Mouse (Mus musculus) gastrocnemius, postnatal 36 days (tissue): ENCODE results near the gene Cbx3. TPM values are rescaled to one million over a fixed set of nuclear protein-coding genes. Genes with fewer than 3 reads are reported as not detected.

Experiments
- DNase-seq, 2 experiments: peaks; one replicate each; pipeline ENCODE4 v3.0.0; 2022
- intact Hi-C: fragments of 180-260 bp; cut with DNase I; formaldehyde crosslinking; loops from one replicate; pipeline ENCODE4 v1.15.1; 2025
- long read RNA-seq, 2 experiments: library from polyadenylated mRNA; stranded (forward); transcript quantifications; one replicate each; pipeline ENCODE4 v2.0.0; 2021
- total RNA-seq, 2 experiments: library from RNA; stranded (reverse); gene quantifications; 2 replicates each; pipeline ENCODE4 v1.2.3; 2021

Cbx3 gene
- total RNA-seq, result 10 to 100 TPM; 34.4 to 43.0 TPM
- long read RNA-seq, experiment 1, transcript Cbx3-201 (6 exons, 1,889 nt), result major isoform, 27 of 33 reads
- long read RNA-seq, experiment 1, partial matches to known transcripts, result 0 of 33 reads
- long read RNA-seq, experiment 1, other reads (novel, unspliced or antisense), result 6 of 33 reads
- long read RNA-seq, experiment 2, transcript Cbx3-201 (6 exons, 1,889 nt), result major isoform, 42 of 48 reads
- long read RNA-seq, experiment 2, partial matches to known transcripts, result 2 of 48 reads
- long read RNA-seq, experiment 2, other reads (novel, unspliced or antisense), result 3 of 48 reads

DNA sequence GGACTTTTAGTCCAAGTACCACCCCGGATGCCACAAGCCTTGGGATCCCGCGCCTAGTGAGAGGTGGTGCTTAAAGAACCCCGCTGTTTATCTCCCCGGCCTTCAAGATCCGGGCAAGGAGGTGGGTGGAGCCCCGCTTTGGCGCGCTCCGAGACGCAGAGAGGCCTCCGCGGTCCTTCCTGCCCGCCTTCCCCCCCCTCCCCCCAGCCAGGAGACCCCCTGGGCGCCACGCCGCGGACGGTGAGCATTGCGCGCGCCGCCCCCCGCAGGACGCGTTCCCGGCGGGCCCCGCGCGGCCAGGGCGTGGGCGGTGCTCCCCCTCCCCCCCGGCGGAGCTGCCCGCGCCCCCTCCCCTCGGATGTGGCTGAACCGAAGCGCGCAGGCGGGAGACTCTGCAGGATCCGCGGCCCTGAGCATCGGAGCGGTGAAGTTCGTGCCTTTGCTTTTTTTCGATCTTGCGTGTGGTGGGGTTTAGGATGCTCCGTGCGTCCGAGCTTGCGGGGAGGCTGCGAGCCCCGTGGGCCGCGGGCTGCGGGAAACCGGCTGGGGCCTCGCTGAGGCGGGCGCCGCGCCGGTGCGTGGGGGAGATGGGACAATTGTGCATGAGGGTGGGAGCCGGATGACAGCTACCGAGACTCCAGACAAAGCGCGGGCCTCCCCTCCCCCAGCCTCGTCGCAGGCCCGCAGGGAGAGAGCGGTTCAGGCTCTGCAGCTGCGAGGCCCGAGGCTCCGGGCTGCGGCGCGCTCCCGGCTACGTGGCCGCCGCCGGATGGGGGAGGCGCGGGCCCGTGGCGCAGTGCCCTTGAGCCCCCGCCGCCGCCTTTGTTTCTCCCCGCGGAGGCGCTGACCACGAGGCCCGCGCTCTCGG, at the start of gene Cbx3:
TSS of gene Cbx3 (plus strand) at position 50 of the 868 bp plus-strand sequence.
- intact Hi-C loops, result no loop called here
- DNase-seq, result peak; percentile 70 to 81

GRCm38 (mm10) chr6:51423466-51424122, 46.6 kb upstream of the Cbx3 start:
- intact Hi-C loops, result no loop called here
- DNase-seq, result no peak

GRCm38 (mm10) chr6:51424537-51424936, 45.6 kb upstream of the Cbx3 start:
- no peak for DNase-seq
- intact Hi-C loops, result no loop called here

- DNase-seq, result peak in 1 of 2 experiments; percentile 8
- intact Hi-C loops, result no loop called here
These were observed 37.4 kb upstream of the Cbx3 start, which contains the start of gene Nfe2l3 for GRCm38 (mm10) chr6:51432535-51433397. Nfe2l3 (plus strand) TSS chr6:51432670.

GRCm38 (mm10) chr6:51434270-51434669, 35.9 kb upstream of the Cbx3 start:
- DNase-seq, result no peak
- intact Hi-C loops, result no loop called here

GRCm38 (mm10) chr6:51437665-51438064, 32.5 kb upstream of the Cbx3 start:
- intact Hi-C loops, result no loop called here
- no peak for DNase-seq

- intact Hi-C loops, result no loop called here
- no peak for DNase-seq
These were observed 31.3 kb upstream of the Cbx3 start for GRCm38 (mm10) chr6:51438826-51439330.

GRCm38 (mm10) chr6:51442191-51442835, 27.8 kb upstream of the Cbx3 start:
- DNase-seq, result no peak
- intact Hi-C loops, result no loop called here

DNA sequence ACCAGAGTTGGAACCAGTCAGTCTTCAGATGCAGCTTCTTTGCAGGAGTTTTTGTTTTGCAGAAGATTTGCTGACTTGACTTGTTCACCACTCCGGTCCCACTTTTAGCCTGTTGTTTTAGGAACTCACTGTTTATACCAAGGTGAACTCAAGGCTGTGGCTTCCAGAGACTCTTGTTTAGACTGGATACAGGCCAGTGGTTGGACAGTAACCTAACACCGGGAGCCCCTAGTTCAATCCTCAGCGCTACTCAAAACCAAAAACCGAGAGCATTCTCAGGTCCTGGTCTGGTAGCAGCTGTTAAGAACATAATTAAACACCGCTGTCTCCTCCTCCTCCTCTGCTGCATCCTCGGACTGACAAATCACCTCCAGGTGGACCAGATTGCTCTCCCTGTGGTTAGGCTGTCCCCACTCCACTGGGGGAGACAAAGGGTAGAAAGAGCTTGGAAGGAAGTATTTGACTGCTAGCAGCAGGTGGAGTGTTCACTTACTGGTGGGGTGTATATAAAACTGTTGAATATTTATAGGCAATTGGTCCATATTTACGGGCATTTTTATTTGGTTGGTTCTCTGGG, 17.1 kb upstream of the Cbx3 start:
- no peak for DNase-seq
- intact Hi-C loops, result no loop called here

DNA sequence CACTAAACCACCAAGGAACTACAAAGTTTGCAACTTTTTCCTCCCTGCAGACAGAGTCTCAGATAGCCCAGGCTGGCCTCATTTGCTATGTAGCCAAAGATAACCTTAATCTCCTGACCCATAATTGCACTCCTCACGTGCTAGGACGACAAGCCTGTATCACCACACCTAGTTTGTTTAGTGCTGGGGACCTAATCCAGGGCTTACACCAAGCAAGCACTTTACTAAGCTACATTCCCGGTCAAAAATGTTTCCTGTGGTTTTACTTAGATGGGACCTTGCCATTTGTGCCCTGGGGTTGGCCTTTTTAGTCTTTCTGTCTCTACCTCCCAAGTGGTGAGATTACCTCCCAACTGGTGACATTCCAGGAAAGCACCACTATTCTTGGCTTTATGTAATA, 15.2 kb upstream of the Cbx3 start:
- intact Hi-C loops, result no loop called here

GRCm38 (mm10) chr6:51456198-51456597, 14.0 kb upstream of the Cbx3 start:
- no peak for DNase-seq
- intact Hi-C loops, result no loop called here

More for the DNA sequence above, 15.2 kb upstream of the Cbx3 start:
- DNase-seq, result no peak

DNA sequence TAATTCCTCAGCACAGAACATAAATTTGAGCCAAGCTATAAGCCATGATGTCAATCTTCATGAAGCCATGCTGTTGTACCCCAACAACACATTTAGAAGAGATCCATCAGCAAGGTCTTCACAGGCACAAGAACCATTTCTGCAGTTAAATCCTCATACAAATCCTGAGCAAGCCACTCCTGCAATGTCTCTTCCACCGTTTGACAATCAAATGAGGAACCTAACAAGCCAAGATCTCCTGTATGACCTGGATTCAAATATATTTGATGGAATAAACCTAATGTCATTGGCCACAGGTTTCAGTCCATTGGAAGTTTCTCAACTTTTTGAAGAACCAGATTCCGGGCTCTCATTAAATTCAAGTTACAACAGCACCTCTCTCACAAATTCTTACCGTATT, 12.9 kb upstream of the Cbx3 start:
- no peak for DNase-seq
- intact Hi-C loops, result no loop called here

DNA sequence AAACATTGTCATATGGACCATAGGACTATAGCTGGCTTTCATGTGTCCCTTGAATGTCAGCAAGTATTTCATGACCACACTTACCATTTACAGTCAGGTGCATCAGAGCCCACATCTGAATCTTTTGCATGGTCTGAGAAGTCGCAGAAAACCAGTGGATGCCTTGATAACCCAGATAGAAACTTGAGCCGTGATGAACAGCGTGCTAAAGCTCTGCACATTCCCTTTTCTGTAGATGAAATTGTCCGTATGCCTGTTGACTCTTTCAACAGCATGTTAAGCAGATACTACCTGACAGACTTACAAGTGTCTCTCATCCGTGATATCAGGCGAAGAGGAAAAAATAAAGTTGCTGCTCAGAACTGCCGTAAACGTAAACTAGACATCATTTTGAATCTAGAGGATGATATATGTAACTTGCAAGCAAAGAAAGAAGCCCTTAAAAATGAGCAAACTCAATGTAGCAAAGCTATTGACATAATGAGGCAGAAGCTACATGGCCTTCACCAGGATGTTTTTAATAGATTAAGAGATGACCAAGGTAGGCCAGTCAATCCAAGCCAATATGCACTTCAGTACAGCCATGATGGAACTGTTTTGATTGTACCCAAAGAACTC, 12.3 kb upstream of the Cbx3 start:
- no peak for DNase-seq
- intact Hi-C loops, result no loop called here

GRCm38 (mm10) chr6:51458925-51459312, 11.2 kb upstream of the Cbx3 start:
- no peak for DNase-seq
- intact Hi-C loops, result no loop called here

- DNase-seq, result no peak
- intact Hi-C loops, result no loop called here
These were observed 10.7 kb upstream of the Cbx3 start for GRCm38 (mm10) chr6:51459313-51460020.

DNA sequence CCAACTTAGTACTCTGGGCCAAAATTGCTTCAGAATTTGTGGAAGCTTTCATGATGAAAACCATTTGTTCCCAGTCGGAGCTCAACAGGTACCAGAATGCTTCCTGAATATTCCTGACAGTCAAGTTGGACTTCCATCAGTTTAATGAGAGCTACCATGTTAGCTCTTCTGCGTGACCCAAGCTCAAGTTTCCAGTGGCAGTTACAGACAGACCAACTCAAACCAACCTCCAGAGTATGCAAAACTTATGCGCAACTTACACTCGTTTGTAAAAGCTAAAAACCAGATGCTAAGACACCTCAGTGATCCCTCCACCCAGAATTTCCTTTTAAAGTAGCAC, 10.2 kb upstream of the Cbx3 start:
- intact Hi-C loops, result no loop called here
- no peak for DNase-seq

DNA sequence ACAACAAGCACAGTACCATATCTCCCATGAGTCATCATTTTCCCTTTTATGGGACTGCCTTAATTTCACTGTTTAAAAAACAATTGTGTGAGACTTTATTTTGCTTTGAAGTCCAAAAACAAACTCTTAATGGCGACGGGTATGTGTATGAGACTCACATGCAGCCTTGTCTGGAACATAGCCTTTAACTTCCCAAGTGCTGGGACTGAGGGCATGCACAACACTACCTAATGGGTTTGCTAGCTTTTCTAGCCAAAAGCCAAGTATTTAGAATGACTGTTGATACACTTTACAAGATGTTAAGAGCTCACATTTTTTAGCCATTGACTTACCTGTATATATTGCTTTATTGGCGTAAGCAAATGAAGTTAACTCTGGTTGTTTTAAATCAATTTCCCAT, 9.8 kb upstream of the Cbx3 start:
- intact Hi-C loops, result no loop called here

DNA sequence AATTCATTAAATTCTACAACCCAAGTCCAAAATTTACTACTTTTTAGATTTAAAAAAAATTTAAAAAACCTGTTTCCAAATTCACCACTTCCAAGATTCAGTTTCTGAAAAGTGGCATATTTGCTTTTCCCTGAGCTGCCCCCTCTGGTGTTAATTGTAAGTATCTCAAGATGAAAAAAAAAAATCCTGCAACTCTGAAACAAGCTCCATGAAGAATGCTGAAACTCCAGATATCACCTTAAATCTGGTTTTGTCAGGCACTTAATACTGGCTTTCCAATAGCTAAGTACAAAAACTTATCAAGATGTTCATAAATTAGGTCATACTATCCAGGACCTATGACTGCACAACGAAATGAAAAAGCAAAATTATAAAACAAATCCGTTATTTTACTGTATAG, 2.5 kb upstream of the Cbx3 start:
- no peak for DNase-seq
- intact Hi-C loops, result loop anchor here (5.0 kb wide), 1 partner anchor 755 kb away; the partner anchor contains the start of gene Hoxa7

More for the DNA sequence above, 9.8 kb upstream of the Cbx3 start:
- DNase-seq, result no peak
